Mouse (Mus musculus) heart, embryonic 16.5 days (tissue): ENCODE results near the gene Xylb. TPM values are rescaled to one million over a fixed set of nuclear protein-coding genes. Genes with fewer than 3 reads are reported as not detected.

Source experiments
- ATAC-seq: fragments of 200-750 bp; cut with Nextera tagmentation; replicated peaks from 2 replicates; pipeline ENCODE4 v1.8.0; 2017; ENCODE audit warnings: moderate number of reproducible peaks; ENCODE audit not compliant: insufficient read depth, low FRiP score; ENCODE audit errors: extremely low read depth
- H3K27ac ChIP-seq: fragments of 300-500 bp; sonication (generic); 2 replicates; pipeline ENCODE4 v1.5.1; 2014; ENCODE audit warnings: mild to moderate bottlenecking, low read length, control low read depth, moderate library complexity
- H3K27me3 ChIP-seq: fragments of 300-500 bp; sonication (generic); 2 replicates; pipeline ENCODE4 v1.6.1; 2014; ENCODE audit warnings: low read length, mixed read lengths; ENCODE audit not compliant: control insufficient read depth, insufficient read depth
- H3K36me3 ChIP-seq: fragments of 300-500 bp; sonication (generic); 2 replicates; pipeline ENCODE4 v1.6.1; 2014; ENCODE audit not compliant: control insufficient read depth, insufficient read depth
- H3K4me1 ChIP-seq: fragments of 300-500 bp; sonication (generic); 2 replicates; pipeline ENCODE4 v1.6.1; 2014; ENCODE audit warnings: low read length, mixed read lengths; ENCODE audit not compliant: control insufficient read depth, insufficient read depth
- H3K4me2 ChIP-seq: fragments of 300-500 bp; sonication (generic); 2 replicates; pipeline ENCODE4 v1.6.1; 2014; ENCODE audit warnings: low read depth, mild to moderate bottlenecking, control low read depth, low read length
- H3K4me3 ChIP-seq: fragments of 300-500 bp; sonication (generic); 2 replicates; pipeline ENCODE4 v1.5.1; 2014; ENCODE audit warnings: mild to moderate bottlenecking, control low read depth, low read length
- H3K9ac ChIP-seq: fragments of 300-500 bp; sonication (generic); 2 replicates; pipeline ENCODE4 v1.6.1; 2014; ENCODE audit warnings: low read length, control low read depth
- H3K9me3 ChIP-seq: fragments of 300-500 bp; sonication (generic); replicated peaks from 2 replicates; pipeline ENCODE4 v1.6.1; 2016; ENCODE audit warnings: low read length; ENCODE audit not compliant: control insufficient read depth
- WGBS: fragments of 180-500 bp; shearing (Covaris S2); extraction: QIAGEN DNeasy Blood & Tissue Kit; methylation state at CpG from one replicate; pipeline ENCODE4 v1.1.7; 2014; 5-methylcytosine and 5-hydroxymethylcytosine counted together
- polyA plus RNA-seq: library from polyadenylated mRNA; unstranded; fragments of >200 nt; fragmentation: Nextera tagmentation; extraction: Ambion mirVana; gene quantifications from 2 replicates; pipeline ENCODE4 v1.2.1, GENCODE M21; 2015

Gene Xylb
- polyA plus RNA-seq, 1 experiment from 2014 or later = 1.1 TPM

DNA sequence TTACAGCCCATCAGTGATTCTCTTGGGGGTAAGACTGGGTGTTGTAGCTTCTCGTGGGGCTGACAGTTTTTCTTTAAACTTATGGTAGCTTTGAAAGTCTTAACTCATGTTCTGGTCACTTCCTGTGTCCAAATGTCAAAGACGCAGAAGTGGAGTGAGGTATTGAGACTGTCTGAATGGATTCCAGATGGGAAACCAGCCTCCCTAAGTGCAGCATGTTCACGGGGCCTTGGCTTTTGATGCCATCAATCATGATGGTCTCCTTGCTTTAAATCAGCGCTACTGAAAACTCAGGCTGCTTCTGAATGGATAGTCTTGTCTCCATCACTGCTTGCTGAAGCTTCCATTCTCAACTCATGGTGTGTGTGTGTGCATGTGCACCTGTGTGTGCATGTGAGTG, 14.1 kb downstream of the Xylb start:
- H3K9me3 ChIP-seq = no peaks in the 10 kb centered on the region
- ATAC-seq = no peak
- WGBS = 78% methylated on average over 4 of the region's 4 CpGs
- no peak overlapping the region for H3K9ac ChIP-seq
- no peaks in the 10 kb centered on the region for H3K27me3 ChIP-seq
- H3K36me3 ChIP-seq = no peaks in the 10 kb centered on the region
- H3K4me2 ChIP-seq = no peak overlapping the region
- H3K4me1 ChIP-seq = no peaks in the 10 kb centered on the region
- no peak overlapping the region for H3K27ac ChIP-seq
- no peak overlapping the region for H3K4me3 ChIP-seq

DNA sequence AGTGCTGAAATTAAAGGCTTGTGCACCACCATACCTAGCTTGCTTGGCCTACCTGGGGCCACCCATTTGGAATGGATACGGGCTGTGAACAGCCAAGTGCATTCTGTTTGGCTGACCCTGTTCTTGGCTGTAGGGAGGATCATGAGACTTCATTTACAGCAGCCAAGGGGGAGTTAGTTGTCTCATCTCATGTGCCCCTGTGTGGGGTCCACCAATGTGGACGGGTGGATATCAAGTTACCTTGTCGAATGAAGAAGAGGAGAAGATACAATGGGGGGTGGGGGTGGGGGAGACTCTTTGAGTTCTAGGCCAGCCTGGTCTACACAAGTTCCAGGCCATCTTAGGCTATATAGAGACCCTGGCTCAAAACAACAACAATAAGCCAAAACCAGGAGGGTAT, 17.8 kb downstream of the Xylb start:
- Histone ChIP-seq H3K27me3 (no peaks in the 10 kb centered on the region), H3K9me3 (no peaks in the 10 kb centered on the region), H3K4me2 (no peak overlapping the region), H3K4me3 (no peak overlapping the region), H3K9ac (no peak overlapping the region), H3K36me3 (no peaks in the 10 kb centered on the region), H3K4me1 (no peaks in the 10 kb centered on the region), H3K27ac (no peak overlapping the region)
- no peak for ATAC-seq
- 70% methylated on average over 3 of the region's 3 CpGs for WGBS

DNA sequence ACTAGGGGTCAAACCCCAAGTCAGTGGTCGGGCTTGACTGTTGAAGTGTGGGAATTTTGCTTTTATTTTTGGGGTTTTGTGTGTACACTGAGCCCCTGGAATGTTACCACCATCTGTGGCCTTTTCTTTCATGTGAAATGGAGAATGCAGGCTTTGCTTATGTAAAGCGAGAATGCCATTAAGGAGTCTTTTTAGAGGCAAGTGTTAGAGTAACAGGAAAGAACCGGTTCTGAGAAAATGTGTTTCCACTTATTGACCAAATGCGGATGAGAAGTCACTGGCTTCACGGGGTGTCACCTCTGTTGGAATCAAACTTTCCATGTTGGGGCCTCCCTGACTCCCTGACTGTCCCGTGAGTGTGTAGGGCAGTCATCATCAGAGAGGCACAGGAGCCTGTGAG, 18.4 kb downstream of the Xylb start:
- ATAC-seq = no peak
- Histone ChIP-seq H3K4me1 (no peaks in the 10 kb centered on the region), H3K27ac (no peak overlapping the region), H3K36me3 (no peaks in the 10 kb centered on the region), H3K4me3 (no peak overlapping the region), H3K4me2 (no peak overlapping the region), H3K9me3 (no peaks in the 10 kb centered on the region), H3K27me3 (no peaks in the 10 kb centered on the region), H3K9ac (no peak overlapping the region)
- 71% methylated on average over 6 of the region's 6 CpGs for WGBS

DNA sequence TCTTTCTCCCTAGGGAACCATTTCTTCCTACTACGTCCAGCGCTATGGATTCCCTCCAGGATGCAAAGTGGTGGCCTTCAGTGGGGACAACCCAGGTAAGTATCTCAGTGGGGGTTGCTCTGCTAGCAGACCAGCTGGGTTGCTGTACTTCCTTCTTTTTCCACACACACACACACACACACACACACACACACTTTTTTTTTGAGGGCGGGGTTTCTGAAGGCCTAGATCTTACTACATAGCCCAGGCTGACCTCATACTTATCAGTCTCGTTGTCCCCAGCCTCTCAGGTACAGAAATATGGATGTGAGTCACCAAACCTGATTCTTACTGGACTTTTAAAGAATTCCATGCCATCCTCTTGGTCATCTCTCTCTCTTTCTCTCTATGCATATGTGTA, 21.1 kb downstream of the Xylb start:
- no peak overlapping the region for H3K27ac ChIP-seq
- no peaks in the 10 kb centered on the region for H3K27me3 ChIP-seq
- H3K36me3 ChIP-seq = no peaks in the 10 kb centered on the region
- no peak for ATAC-seq
- no peak overlapping the region for H3K9ac ChIP-seq
- WGBS = 79% methylated on average over 4 of the region's 4 CpGs
- H3K4me3 ChIP-seq = no peak overlapping the region
- H3K9me3 ChIP-seq = no peaks in the 10 kb centered on the region
- H3K4me1 ChIP-seq = no peaks in the 10 kb centered on the region
- no peak overlapping the region for H3K4me2 ChIP-seq

DNA sequence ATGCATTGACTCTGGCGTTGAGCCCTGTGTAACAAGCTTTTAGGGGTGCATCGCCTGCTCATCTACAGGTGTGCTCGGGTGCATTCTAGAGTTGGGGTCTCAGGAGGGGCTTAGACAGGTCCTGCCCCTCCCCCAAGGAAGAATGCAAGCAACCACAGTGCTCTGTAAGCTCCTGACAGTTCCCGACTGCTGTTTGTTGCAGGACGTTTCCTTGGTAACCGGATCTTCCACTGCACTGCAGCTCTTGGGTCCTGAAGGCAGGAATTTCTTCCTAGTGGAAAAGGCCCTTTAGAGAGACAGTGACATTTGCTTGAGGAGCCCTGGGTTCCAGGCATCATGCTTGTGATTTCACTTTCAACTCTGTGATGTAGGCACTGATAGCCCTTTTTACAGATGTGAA, 25.4 kb downstream of the Xylb start:
- no peaks in the 10 kb centered on the region for H3K9me3 ChIP-seq
- WGBS = 51% methylated on average over 6 of the region's 6 CpGs
- 0 out of 2 replicates have a peak, but pooled peaks cover 2% of the 10 kb centered on the region for H3K36me3 ChIP-seq
- H3K4me3 ChIP-seq = no peak overlapping the region
- ATAC-seq = no peak
- no peaks in the 10 kb centered on the region for H3K27me3 ChIP-seq
- H3K4me1 ChIP-seq = no peaks in the 10 kb centered on the region
- no peak overlapping the region for H3K27ac ChIP-seq
- no peak overlapping the region for H3K4me2 ChIP-seq
- H3K9ac ChIP-seq = no peak overlapping the region

DNA sequence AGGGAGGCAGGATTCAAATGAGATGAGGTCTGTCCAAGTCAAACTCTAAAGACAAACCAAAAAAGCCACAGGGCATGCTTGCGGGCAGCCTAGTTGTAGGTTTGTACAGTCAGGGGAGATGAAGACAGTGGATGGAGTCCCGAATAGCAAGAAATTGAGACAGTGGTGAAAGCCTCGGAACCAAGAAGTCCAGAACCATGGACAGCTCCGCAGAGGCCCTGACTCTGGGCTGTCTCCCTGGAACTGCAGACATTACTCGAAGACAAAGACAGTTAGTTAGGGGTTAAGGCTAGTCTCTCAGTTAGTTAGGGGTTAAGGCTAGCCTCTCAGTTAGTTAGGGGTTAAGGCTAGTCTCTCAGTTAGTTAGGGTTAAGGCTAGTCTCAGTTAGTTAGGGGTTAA, 31.8 kb downstream of the Xylb start:
- 47% methylated on average over 5 of the region's 5 CpGs for WGBS
- H3K36me3 ChIP-seq = 0 out of 2 replicates have a peak, but pooled peaks cover 2% of the 10 kb centered on the region
- H3K9me3 ChIP-seq = no peaks in the 10 kb centered on the region
- H3K4me3 ChIP-seq = no peak overlapping the region
- H3K9ac ChIP-seq = no peak overlapping the region
- no peaks in the 10 kb centered on the region for H3K27me3 ChIP-seq
- no peaks in the 10 kb centered on the region for H3K4me1 ChIP-seq
- H3K4me2 ChIP-seq = no peak overlapping the region
- ATAC-seq = no peak
- no peak overlapping the region for H3K27ac ChIP-seq

DNA sequence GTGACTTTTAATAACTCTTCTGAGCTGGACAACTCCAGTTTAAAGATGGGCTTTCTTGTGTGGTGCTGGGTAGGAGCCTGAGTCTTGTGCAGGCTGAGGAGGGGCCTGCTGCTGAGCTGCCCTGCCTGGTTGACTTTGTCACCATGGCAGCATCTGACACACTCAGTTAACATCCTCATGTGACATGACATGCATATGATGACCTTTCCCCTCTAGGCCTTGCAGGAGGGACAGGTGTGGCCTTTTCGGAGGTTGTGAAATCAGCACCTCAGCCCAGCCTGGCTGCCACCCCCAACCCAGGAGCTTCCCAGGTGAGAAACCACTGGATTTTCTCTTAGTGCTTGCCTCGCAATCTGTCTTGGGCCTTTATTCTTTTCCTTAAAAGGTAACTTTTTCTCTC, 33.0 kb downstream of the Xylb start:
- 98% methylated on average over 2 of the region's 2 CpGs for WGBS
- no peak overlapping the region for H3K9ac ChIP-seq
- no peaks in the 10 kb centered on the region for H3K4me1 ChIP-seq
- H3K27ac ChIP-seq = no peak overlapping the region
- no peak overlapping the region for H3K4me2 ChIP-seq
- no peak for ATAC-seq
- no peak overlapping the region for H3K4me3 ChIP-seq
- H3K9me3 ChIP-seq = no peaks in the 10 kb centered on the region
- H3K36me3 ChIP-seq = no peaks in the 10 kb centered on the region
- H3K27me3 ChIP-seq = no peaks in the 10 kb centered on the region

DNA sequence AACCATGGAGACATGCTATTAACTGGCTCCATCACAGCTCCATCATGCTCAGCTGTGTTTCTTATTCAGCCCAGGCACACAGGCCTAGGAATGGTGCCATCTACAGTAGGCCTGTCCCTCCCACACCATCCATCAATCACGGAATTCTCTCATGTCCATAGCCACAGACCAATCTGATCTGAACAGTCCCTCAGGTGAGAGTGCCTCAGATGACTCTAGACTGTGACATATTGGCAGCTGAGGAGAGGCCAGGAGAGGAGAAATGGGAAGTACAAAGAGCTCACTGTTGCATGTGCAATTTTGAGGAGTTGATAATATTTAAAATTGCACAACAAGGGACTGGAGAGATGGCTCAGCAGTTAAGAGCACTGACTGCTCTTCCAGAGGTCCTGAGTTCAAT, 37.6 kb downstream of the Xylb start:
- H3K27ac ChIP-seq = no peak overlapping the region
- H3K4me3 ChIP-seq = no peak overlapping the region
- WGBS = 74% methylated on average over 1 of the region's 1 CpGs
- no peak overlapping the region for H3K9ac ChIP-seq
- H3K9me3 ChIP-seq = no peaks in the 10 kb centered on the region
- H3K36me3 ChIP-seq = no peaks in the 10 kb centered on the region
- no peaks in the 10 kb centered on the region for H3K4me1 ChIP-seq
- no peak overlapping the region for H3K4me2 ChIP-seq
- H3K27me3 ChIP-seq = no peaks in the 10 kb centered on the region
- no peak for ATAC-seq

DNA sequence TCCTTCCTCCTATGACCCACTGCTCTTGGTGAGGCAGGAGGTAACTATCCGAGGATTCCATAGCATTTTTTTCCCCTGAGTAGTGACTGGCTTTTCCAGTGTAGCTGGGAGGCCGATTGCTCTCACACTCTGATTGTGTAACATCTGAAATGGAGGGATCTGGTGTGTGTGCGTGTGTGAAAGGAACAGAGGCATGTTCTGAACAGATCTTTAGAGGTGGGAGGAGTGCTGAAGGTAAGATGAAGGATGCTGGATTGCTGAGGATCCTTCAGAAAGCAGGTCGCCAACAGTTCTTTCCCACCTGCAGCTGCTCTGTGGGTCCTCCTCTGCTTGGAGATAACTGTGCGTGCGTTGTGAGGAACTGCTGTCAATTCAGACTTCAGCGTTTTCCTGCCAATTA, 44.2 kb downstream of the Xylb start:
- WGBS = 3% methylated on average over 7 of the region's 7 CpGs
- Histone ChIP-seq H3K4me3 (peak overlapping the region; percentile 87), H3K27ac (peak overlapping the region; percentile 52; the same call in 1 of the 2 replicates), H3K36me3 (no peaks in the 10 kb centered on the region), H3K9me3 (no peaks in the 10 kb centered on the region), H3K9ac (peak overlapping the region; percentile 67), H3K4me1 (peaks cover 10% of the 10 kb centered on the region), H3K4me2 (peak overlapping the region; percentile 81), H3K27me3 (no peaks in the 10 kb centered on the region)
- no peak for ATAC-seq

DNA sequence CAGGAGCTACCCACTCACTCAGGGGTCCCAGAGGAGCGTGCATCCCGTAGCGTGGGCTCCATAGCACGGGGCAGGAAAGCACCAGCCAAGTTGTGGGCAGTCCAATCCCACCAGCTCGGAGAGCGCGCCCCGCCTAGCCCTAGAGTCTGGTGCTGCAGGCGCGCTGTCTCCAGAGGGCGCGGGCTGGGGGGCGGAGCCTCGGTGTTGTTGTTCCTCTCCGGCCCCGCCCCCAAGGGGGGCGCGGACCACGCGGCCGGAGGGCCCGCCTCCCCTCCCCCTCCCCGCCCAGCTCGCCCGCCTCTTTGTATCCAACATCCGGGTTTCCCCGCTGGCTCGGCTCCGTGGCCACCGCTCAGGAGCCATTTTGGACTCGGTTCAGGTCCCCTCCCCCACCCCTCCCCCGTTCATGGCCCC, 44.6 kb downstream of the Xylb start, which contains the start of gene Acvr2b:
Gene Acvr2b, plus strand, starts transcription at position 318 of the 414 bp plus-strand sequence.
- Histone ChIP-seq H3K9ac (peak within 1 kb of the TSS; percentile 98), H3K36me3 (no peaks in the 10 kb centered on the region), H3K4me2 (peak within 1 kb of the TSS; percentile 81), H3K4me1 (peaks cover 10% of the 10 kb centered on the region), H3K4me3 (peak within 1 kb of the TSS; percentile 87), H3K27ac (peak within 1 kb of the TSS; percentile 98), H3K27me3 (no peaks in the 10 kb centered on the region), H3K9me3 (no peaks in the 10 kb centered on the region)
- peak; percentile 95 for ATAC-seq
- WGBS = 0% methylated on average over 26 of the region's 32 CpGs
